ENCODE assay signal across 9 mouse cellular contexts in genomic region chr15:96604282-96604681, GRCm38 (mm10). TPM values are rescaled to one million over a fixed set of nuclear protein-coding genes. Genes with fewer than 3 reads are reported as not detected.
DNase-seq lines count a peak whose midpoint lies in the region; ATAC-seq lines count a peak whose summit lies in the region.
"Had no signal": no experiment of that assay in that cellular context is flagged by ENCODE, and none has a peak within 500 bp of the region (broad histone marks: within the 10 kb centered on the region; RNA-seq: fewer than 3 reads in every experiment).

No protein-coding gene starts in this region.

- no peak for ATAC-seq in intestine, embryonic 14.5 days (replicated peaks; ENCODE audit: low FRiP score, low TSS enrichment, low read depth)

- intact Hi-C loops in gastrocnemius, postnatal 36 days (cut with DNase I), result loop anchor here (5.0 kb wide), 1 partner anchor 63 kb away; no protein-coding TSS in a partner anchor

- 58% methylated on average over 10 of the region's 10 CpGs for WGBS in intestine, embryonic 14.5 days

- no peaks in the 10 kb centered on the region for H3K27me3 ChIP-seq in intestine, embryonic 14.5 days (replicated peaks; ENCODE audit: control insufficient read depth, insufficient read depth, low read length)
- H3K27me3 ChIP-seq: megakaryocyte, embryonic 14.5 days had no signal

- DNase-seq in frontal cortex, postnatal 10 days (ENCODE audit: low spot score in 2 of 2), result peak; percentile 44 to 49
- DNase-seq in frontal cortex, postnatal 14 days (ENCODE audit: low spot score in 2 of 2), result no peak
- peak; percentile 65 for DNase-seq in adipocyte (ENCODE audit: low spot score)
- DNase-seq in gastrocnemius, postnatal 36 days, result peak; percentile 72 to 82
- DNase-seq in intestine, embryonic 14.5 days (ENCODE audit: low spot score), result no peak
- peak; percentile 37 for DNase-seq in lung, postnatal 36 days
- DNase-seq in thymus, postnatal 14 days, result no peak
- no peak for DNase-seq in liver

- H3K4me2 ChIP-seq in intestine, embryonic 14.5 days (ENCODE audit: low read length), result no peak overlapping the region

- H3K4me3 ChIP-seq in intestine, embryonic 14.5 days (ENCODE audit: low read depth, low read length), result no peak overlapping the region
- H3K4me3 ChIP-seq: megakaryocyte, embryonic 14.5 days had no signal

- H3K9ac ChIP-seq in intestine, embryonic 14.5 days (ENCODE audit: low read length), result no peak overlapping the region

- H3K27ac ChIP-seq in intestine, embryonic 14.5 days (ENCODE audit: low read depth), result peak overlapping the region; percentile 29; the same call in 1 of the 2 replicates

- peaks cover 9% of the 10 kb centered on the region for H3K4me1 ChIP-seq in intestine, embryonic 14.5 days (replicated peaks; ENCODE audit: control insufficient read depth, insufficient read depth, low read length)

- peaks cover 30% of the 10 kb centered on the region for H3K36me3 ChIP-seq in intestine, embryonic 14.5 days (ENCODE audit: control insufficient read depth, insufficient read depth, low read length)

- no peaks in the 10 kb centered on the region for H3K9me3 ChIP-seq in intestine, embryonic 14.5 days (ENCODE audit: control insufficient read depth, low read length)
- H3K9me3 ChIP-seq: megakaryocyte, embryonic 14.5 days had no signal

RNA-seq across cellular contexts. Expression of gene Slc38a1, which starts 38.4 kb away (rescaled TPM):
- 1 to 10 TPM in 1 of 2 experiments, under 1 TPM in 1; 0.69 to 2.0 TPM for total RNA-seq in gastrocnemius, postnatal 36 days (2021)
- polyA plus RNA-seq in intestine, embryonic 14.5 days (2014; fragmentation: Nextera tagmentation; extraction: Ambion mirVana), result 124 and 126 TPM in 2 replicates

Comparison
In these comparisons a context has a peak if more than half of its experiments do, and no peak if none do; other contexts are left out.
1. DNase-seq: peak in frontal cortex, postnatal 10 days (2 of 2), adipocyte (single experiment), gastrocnemius, postnatal 36 days (2 of 2) and lung, postnatal 36 days (single experiment); none in frontal cortex, postnatal 14 days (0 of 2), intestine, embryonic 14.5 days (single experiment), thymus, postnatal 14 days (single experiment) and liver (single experiment).